Mouse (Mus musculus): Measurements from ENCODE around the gene Ksr1. TPM values are rescaled to one million over a fixed set of nuclear protein-coding genes. Genes with fewer than 3 reads are reported as not detected.
A peak's percentile ranks its signal among the peaks of the same experiment; 100 is the strongest.

The Ksr1 gene
- total and polyA plus RNA-seq, 3 experiments: 22.5 to 73.1 (median 61.2) TPM

DNA sequence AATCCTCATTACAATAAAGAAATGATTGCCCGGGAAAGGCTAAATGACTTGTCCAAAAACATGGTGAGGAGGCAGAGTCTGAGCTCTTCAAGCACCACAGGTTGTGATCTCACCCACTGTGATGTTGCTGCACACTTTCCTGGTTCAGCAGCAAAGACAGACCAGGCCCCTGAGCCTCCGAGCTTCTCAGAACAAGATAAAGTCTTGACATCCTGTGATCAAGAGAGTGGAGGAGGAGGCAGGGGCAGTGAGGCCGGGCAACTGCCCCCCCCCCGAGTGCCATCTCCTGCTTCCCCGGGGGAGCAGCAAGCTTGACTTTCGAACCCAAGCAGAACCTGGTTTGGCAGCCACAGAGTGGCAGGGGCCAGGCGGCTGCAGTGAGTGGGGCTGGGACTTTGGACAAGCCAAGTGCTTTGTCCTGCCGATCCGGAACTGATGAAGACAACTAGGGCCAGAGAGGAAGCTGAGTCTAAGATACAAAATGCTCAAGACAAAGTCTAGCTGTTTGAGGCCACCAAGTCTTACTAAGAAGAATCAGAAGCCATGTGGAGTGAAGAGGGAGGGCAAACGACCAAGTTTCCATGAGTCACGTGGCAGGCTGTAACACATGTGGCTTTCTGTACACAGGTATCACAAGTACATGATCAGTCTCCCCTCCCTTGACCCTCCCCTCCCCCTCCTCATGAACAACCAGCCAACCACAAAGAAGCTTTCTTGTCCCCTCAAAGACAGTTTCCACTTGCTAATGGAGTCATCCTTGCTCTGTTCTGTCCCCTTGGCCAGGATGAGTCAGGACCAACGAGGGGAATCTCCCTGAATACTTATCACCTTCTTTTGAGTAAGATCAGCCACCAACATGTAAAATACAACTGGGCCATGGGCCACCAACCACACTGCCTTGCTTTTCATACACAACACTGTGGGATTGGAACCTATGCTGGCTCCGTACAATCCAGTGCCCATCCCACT is 16.5 kb downstream of the Ksr1 start (continued):
- peak; percentile 96 for TF ChIP-seq CHD2 (IDR thresholded peaks at IDR 0.05; ENCODE audit: low read length)

DNA sequence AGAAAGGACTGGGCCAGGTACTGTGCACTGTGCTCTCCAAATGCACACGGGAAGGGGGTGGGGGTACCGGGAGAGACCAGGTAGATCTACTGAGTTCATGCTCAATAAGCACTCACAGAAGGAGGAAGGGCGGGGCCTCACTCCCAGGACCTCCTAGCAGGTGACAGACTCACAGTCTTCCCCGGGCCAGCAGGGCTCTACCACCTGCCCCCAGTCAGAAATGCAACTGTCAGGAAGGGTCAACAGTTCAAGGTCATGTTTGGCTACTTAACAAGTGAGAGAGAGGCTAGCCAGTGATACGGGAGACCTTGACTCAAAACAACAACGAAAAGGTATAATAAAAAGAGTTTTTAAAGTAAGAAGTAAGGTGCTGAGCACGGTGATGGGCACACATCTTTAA is 18.0 kb downstream of the Ksr1 start:
- dilution Hi-C loops (cut with MboI; ENCODE audit: extremely low pct_ligation_motif_present, extremely low pct_unique_long_range_greater_than_20kb, low sequenced_read_pairs): no loop called here
- Histone ChIP-seq H3K79me2 (replicated peaks; ENCODE audit: control insufficient read depth, extremely low read depth, insufficient read depth, poor library complexity, severe bottlenecking) (peaks cover 85% of the 10 kb centered on the region), H3K4me2 (ENCODE audit: insufficient read depth, low read depth, poor library complexity, severe bottlenecking) (peak overlapping the region; percentile 54; the same call in 1 of the 2 replicates), H3K27me3 (replicated peaks) (no peaks in the 10 kb centered on the region), H3K4me3 (replicated peaks in 1 of 3; ENCODE audit: low read depth in 2 of 3, low read length in 2 of 3, poor library complexity in 1 of 3) (no peak overlapping the region), H3K9me3 (replicated peaks; ENCODE audit: low read length) (peaks cover 10% of the 10 kb centered on the region), H3K27ac (ENCODE audit: insufficient read depth, low read depth) (peak overlapping the region; percentile 99), H3K9ac (ENCODE audit: insufficient read depth, low read depth) (peak overlapping the region; percentile 49; the same call in 1 of the 2 replicates), H3K4me1 (ENCODE audit: control insufficient read depth in 1 of 2, insufficient read depth in 2 of 2) (peaks cover 55 to 93% of the 10 kb centered on the region in 2 experiments), H3K36me3 (replicated peaks in 1 of 2; ENCODE audit: control insufficient read depth in 1 of 2, insufficient read depth in 1 of 2, low read length in 1 of 2) (peaks cover 10 to 44% of the 10 kb centered on the region in 2 experiments)
- DNase-seq (ENCODE audit: extremely low read depth): no peak
- in situ Hi-C loops (cut with MboI; ENCODE audit: low pct_ligation_motif_present, low pct_unique_long_range_greater_than_20kb, low sequenced_read_pairs): no loop called here
- TF ChIP-seq CHD1 (IDR thresholded peaks at IDR 0.05; ENCODE audit: low read depth, low read length) (0 out of 2 replicates have a peak, but pooled peaks have one; percentile 15), TCF12 (IDR thresholded peaks at IDR 0.05; ENCODE audit: low read depth, low read length) (peak; percentile 45; the same call in 1 of the 2 replicates), CHD2 (IDR thresholded peaks at IDR 0.05; ENCODE audit: low read length) (no peak), MAZ (IDR thresholded peaks at IDR 0.05; ENCODE audit: low read depth, low read length) (peak; percentile 25; the same call in 1 of the 2 replicates), SIN3A (IDR thresholded peaks at IDR 0.05; ENCODE audit: low read length) (0 out of 2 replicates have a peak, but pooled peaks have one; percentile 32), JUN (IDR thresholded peaks at IDR 0.05; ENCODE audit: insufficient read depth, low read depth, low read length) (no peak), SMC3 (IDR thresholded peaks at IDR 0.05; ENCODE audit: low read depth, low read length) (peak; percentile 7; the same call in 1 of the 2 replicates)

DNA sequence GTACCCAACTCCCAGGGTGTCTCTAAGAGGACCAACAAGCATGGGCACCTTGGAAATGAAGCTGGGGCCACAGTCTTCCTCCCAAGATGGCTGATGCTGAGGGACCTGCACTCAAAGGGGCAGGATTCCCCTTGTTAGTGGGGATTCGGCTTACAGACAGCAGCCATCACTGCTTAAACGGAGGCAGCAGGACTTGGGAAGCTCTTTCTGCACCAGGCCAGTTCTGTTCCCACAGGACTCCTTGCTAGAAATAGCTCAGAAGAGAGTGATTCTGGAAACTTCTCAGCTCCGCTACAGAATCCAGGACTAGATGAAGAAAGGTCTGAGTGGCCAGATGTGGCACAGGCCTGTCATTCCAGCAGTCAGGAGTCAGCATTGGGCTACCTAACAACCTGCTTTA is 19.2 kb downstream of the Ksr1 start:
- no peak overlapping the region for H3K4me2 ChIP-seq (ENCODE audit: insufficient read depth, low read depth, poor library complexity, severe bottlenecking)
- dilution Hi-C loops (cut with MboI; ENCODE audit: extremely low pct_ligation_motif_present, extremely low pct_unique_long_range_greater_than_20kb, low sequenced_read_pairs): no loop called here
- H3K27me3 ChIP-seq (replicated peaks): no peaks in the 10 kb centered on the region
- DNase-seq (ENCODE audit: extremely low read depth): no peak
- in situ Hi-C loops (cut with MboI; ENCODE audit: low pct_ligation_motif_present, low pct_unique_long_range_greater_than_20kb, low sequenced_read_pairs): no loop called here
- no peak overlapping the region for H3K9ac ChIP-seq (ENCODE audit: insufficient read depth, low read depth)
- H3K79me2 ChIP-seq (replicated peaks; ENCODE audit: control insufficient read depth, extremely low read depth, insufficient read depth, poor library complexity, severe bottlenecking): peaks cover 86% of the 10 kb centered on the region
- peaks cover 10% of the 10 kb centered on the region for H3K9me3 ChIP-seq (replicated peaks; ENCODE audit: low read length)
- no peak overlapping the region for H3K27ac ChIP-seq (ENCODE audit: insufficient read depth, low read depth)
- TF ChIP-seq ZKSCAN1 (IDR thresholded peaks at IDR 0.05; ENCODE audit: borderline replicate concordance, low read depth, low read length) (no peak), TCF12 (IDR thresholded peaks at IDR 0.05; ENCODE audit: low read depth, low read length) (0 out of 2 replicates have a peak, but pooled peaks have one; percentile 2)
- H3K36me3 ChIP-seq (replicated peaks in 1 of 2; ENCODE audit: control insufficient read depth in 1 of 2, insufficient read depth in 1 of 2, low read length in 1 of 2): peaks cover 20 to 55% of the 10 kb centered on the region in 2 experiments
- no peak overlapping the region for H3K4me3 ChIP-seq (replicated peaks in 1 of 3; ENCODE audit: low read depth in 2 of 3, low read length in 2 of 3, poor library complexity in 1 of 3)
- peaks cover 56 to 93% of the 10 kb centered on the region in 2 experiments for H3K4me1 ChIP-seq (ENCODE audit: control insufficient read depth in 1 of 2, insufficient read depth in 2 of 2)
